Mouse (Mus musculus): Measurements from ENCODE around the gene C1qb.

Gene C1qb

DNA sequence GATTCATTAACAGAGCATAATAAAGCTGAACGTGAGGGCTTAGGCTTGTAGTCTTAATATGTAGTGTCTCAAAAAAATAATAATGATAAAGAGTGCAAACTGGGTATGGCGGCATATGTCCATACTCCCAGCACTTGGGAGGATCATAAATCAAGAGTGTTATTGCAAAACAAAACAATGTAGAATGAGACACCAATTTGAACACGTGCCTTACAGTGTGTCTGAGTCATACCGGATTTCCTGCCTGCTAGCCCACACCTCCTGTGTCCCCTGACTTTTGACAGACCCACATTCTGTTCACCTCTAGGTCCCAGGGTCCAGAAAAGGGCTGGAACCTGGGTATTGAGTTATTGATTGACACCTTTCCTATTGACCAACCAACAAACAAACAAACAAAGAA is 44.0 kb downstream of the C1qb start:
- no peak for DNase-seq

DNA sequence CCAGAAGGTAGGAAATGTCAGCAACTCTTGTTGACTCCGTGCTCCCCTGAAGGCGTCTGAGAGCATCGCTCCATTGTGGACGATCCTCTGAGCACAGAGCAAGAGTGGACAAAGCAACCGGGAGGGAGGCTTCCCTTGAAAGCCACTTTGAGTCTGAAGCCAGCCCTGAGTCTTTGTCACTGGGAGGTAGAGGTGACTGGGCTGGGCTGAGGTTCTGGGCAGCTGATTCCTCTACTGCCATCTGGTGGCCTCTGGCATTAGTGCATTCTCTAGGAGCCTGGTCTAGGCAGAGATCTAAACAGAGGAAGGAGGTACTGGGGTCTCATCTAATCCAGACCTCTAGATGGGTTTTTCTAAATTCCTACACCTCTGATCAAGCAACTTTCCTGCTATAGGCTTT is 44.9 kb downstream of the C1qb start:
- DNase-seq, result peak; percentile 82

DNA sequence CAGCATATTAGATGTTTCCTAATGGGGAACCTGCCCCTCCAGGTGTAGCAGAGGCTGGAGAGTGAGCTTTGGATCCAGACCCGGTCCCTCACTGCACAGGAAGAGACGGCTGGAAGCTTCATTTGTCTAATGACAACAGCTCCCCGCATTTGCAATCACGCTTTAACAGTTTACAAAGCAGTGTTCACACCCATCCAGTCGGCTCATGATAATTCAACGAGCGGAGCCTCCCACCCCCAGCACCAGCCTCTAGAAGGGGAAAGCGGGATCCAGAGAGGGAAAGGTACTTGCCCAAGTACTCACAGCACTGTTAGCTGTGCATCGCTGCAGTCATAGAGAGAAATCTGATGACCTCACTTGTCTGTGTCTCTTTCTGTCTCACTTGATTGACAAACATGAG is 47.5 kb downstream of the C1qb start:
- no peak for DNase-seq

DNA sequence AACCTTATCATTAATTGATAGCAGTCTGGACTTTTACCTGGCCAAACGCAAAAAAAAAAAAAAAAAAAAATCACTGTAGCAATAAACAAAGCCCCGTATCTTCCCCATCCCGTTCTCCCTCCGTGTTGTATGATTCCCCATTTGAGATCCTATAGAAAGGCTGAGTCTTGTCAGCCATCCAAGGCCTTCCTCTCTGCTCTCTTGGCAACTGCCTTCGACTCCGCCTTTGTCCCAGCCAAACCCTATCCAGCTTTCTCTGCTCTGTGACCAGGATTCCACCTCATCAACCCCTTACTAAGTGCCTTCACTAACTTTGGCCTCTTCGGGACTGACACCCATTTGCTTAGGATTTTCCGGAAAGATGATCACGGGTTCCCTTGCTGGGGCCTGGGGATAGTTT is 48.0 kb downstream of the C1qb start:
- no peak for DNase-seq

DNA sequence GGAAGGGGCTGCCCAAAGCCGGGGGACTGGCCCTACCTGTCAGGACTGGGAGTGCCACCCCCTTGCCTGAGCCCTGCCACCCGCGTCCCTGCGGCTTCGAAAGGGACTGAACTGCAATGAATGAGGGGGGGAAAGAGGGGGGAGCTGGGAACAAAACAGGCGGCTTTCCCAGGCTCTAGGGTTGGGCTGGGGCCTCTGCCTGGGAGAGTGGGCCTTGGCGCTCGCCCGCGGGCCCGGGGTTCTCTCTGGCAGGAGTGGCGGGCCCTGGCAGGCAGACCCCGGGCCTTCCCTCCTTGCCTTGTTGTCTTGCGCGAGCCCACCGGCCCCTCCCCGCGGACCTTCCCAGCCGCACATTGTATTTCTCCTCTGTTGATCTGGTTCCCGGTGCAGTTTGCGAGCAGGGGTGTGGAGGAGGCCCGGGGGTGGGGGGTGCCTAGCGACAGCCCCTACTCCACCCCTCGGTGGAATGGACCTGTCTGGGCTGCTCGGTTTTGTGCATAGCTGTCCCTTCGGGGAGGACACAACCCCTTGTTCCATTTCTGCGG is 49.5 kb downstream of the C1qb start:
- DNase-seq, result no peak

DNA sequence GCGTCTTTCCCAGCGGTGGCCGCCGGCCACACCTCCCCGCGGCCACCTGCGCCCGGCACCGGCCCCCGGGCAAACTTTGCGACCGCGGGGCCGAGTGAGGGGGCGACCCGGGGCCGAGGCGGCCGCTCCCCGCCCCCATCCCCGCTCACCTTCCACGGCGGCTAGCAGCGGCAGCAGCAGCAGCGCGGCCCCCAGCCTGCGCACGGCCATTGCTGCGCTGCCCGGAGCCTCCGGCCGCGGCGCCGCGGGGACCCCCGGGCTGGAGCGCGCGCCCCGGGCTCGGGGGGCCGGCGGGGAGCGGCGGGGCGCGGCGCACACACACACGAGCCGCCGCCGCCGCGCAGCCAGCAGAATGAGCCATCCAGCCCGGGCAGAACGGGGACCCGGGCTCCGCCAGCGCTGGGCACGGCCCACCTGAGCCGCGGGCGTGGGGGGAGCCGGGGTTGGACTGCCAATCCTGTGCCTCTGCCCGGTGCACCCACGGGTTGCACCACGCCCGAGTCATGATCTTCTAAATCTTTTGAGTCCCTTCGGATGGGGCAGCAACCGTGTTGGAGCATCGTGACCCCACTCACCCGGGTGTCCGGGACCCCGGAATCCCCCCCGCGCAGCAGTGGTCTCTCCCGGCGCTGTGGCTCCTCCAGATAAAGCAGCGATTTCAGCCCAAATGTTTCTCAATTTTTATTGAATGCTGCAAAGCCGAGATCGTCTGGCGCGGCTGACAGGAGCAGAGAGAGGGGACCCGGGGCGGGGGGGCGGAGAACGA is 50.2 kb downstream of the C1qb start, which contains the start of gene Ephb2:
TSS of gene Ephb2 (minus strand) at position 368 of the 766 bp plus-strand sequence.
- peak; percentile 84 for DNase-seq

DNA sequence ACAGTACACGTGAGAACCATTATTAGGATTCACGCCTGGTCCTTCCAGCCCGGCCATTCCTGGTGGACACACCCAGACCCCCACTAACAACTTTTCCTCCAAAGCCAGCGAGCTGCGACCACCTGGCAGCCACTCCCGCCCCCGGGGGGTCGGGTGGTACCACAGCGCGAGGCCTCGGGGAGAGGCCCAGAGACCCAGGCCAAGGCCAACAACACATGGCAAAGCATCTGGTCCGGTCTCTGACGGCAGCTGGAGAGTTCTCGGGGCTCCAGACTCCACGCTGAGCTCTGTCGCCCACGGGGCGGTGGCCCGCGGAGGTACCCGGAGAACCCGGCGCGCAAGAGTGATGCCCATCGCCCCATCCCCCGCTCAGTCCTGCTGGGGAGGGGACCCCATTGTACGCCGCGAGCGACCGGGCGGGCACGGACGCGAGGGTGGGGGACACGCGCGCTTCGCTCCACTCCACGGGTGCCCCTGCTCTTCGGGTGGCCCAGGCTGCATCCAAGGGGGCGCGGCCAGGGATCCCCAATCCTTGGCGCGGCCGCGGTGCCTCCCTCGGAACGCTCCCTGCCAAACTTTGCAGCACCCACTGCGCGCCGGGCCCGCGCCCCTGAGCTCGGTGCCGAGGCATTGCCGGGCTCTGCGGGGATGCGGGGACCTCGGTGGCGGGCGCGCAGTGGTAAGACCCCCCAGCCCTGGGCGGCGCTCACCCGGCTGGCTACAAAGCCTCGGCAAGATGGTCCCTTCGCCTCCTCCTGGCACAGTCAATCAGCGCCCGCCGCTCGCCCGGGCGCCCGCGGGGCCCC is 51.0 kb downstream of the C1qb start:
- peak; percentile 58 for DNase-seq

DNA sequence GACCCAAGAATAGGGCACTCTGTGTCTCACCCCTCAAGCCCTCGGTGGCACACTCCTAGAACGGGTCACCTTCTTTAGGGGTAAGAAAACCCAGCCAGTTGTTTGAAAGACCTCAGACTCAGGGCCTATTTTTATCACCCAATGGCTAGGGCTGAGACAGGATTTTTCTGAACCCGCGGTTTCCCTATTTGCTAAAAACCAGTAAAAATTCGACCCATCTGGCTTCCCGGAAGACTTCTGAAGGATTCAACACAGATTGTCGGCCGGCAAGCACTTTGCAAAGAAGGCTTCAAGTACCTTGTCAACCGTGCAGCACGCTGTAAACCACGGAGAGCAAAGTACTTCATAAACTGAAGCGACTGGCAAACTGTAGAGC is 51.6 kb downstream of the C1qb start:
- no peak for DNase-seq

DNA sequence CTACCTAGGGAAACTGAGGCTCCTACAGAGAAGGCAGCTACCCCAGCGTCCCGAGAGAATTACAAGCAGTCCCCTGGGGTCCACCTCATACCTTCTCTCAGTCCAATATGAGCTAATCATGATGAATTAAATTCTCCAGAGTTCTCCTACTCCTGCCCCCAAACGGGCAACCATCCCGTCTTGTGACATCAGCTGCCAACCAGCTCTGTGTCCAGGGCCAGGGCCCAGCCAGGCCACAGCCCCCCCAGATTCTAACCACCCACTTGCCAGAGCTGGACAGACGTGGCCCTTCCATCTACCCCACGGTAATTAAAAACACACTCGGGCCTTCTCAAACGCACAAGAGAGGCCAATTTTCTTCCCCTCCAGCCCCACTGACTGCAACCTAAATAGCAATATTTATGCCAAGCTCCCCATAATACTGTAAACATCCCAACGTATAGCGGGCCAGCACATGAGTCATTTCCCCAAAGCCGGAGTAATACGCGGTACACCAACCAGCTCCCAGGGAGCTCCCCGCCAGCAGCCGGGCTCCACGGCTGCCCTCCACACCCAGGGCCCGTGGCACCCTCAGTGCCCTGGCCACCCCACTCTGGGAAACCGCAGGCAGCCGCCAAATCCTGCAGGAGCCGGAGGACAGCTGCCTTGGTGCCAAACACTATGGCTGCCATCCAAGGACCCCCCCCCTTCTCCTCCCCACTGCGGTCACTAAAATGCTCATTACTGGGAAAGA is 52.2 kb downstream of the C1qb start:
- DNase-seq, result peak; percentile 50

DNA sequence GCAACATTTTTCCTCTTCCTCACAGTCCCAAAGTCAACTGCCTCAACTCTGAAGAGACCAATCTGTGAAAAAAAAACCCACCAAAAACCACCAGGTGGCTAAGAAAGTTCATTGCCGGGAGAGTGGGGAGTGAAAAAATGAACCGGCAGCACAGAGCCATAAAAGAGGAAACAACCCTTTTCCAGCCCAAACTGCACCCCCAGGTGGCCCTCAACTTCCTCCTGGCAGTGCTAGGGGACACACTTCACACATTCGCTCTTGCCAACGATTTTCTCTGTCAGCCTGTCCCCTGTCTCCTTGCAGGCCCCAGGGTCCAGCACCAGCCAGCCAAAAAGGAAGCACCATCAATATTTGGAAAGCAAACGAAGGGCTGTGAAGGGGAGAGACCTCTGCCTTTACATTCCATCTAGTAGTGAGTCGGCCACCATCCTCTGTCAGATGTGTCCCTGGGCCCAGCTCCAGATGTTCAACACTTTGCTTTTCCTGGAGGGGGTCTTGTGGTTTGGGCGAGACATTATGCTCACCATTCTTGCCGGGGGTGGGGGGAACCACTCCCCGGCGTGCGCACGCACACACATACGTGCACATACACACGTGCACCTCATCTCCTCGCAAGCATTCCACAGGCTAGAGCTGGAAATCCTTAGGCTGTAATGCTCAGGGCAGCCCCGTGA is 53.3 kb downstream of the C1qb start:
- no peak for DNase-seq

DNA sequence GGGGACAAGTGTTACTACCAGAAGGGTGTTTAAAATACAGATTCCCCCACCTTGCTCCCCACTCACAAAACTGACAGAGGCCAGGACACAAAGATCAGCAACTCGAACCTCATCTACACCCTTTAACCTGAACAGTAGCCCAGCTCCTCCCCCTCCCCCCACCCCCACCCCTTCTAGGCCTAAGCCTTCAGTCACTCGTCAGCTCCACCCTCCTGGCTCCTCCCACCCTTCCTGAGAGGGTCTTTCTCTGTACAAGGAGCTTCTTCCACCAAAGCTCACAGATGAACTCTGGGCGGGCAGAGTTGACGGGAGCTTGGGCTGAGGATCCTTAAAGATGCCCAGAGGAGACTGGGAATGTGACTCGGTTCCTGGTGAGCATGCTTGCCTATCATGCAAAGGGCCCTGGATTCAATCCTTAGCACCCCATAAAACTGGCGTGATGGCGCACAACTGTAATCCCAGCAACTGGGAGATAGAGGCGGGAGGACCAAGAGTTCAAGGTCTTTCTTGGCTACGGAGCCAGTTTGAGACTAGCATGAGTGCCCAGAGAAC is 55.6 kb downstream of the C1qb start:
- DNase-seq, result no peak

Data from right cerebral cortex, postnatal 4 days (tissue).